Mouse (Mus musculus): Measurements from ENCODE around the gene Ago3. TPM values are rescaled to one million over a fixed set of nuclear protein-coding genes. Genes with fewer than 3 reads are reported as not detected.

Gene Ago3
- polyA plus RNA-seq, 1 experiment, result 20.7 TPM

DNA sequence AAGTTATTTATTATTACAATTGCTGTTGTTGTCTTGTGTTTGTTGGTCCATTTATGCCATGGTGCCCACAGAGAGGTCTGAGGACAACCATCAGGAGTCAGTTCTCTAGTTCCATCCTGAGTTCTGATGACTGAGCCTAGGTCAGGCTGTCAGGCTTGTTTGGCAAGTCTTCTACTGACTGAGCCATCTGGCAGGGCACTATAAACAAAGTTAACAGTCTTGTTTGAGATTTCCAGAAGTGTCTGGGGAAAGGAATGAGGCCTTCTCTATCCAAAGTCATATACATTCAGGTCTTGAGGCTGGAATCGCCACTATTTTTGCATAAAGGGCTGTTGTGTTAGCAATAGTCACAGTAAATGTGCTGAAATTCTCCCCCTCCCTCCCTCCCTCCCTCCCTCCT is 97.6 kb downstream of the Ago3 start:
- no peak overlapping the region for H3K4me3 ChIP-seq (ENCODE audit: low read depth, low read length)
- no peaks in the 10 kb centered on the region for H3K9me3 ChIP-seq (replicated peaks; ENCODE audit: control insufficient read depth, insufficient read depth, low read length, poor library complexity, severe bottlenecking)
- H3K36me3 ChIP-seq (ENCODE audit: control insufficient read depth, insufficient read depth, low read length, poor library complexity, severe bottlenecking), result no peaks in the 10 kb centered on the region
- peaks cover 1% of the 10 kb centered on the region for H3K4me1 ChIP-seq (ENCODE audit: control insufficient read depth, insufficient read depth, low read length)
- no peak overlapping the region for H3K9ac ChIP-seq (ENCODE audit: low read depth, poor library complexity, severe bottlenecking)
- H3K27me3 ChIP-seq (ENCODE audit: control insufficient read depth, insufficient read depth, low read length, poor library complexity, severe bottlenecking), result no peaks in the 10 kb centered on the region
- H3K27ac ChIP-seq (ENCODE audit: insufficient read depth, low read length), result no peak overlapping the region
- TF ChIP-seq CTCF (IDR thresholded peaks at IDR 0.05; ENCODE audit: low read depth, low read length) (no peak), POLR2A (IDR thresholded peaks at IDR 0.05; ENCODE audit: insufficient read depth, low read length) (no peak), EP300 (IDR thresholded peaks at IDR 0.05; ENCODE audit: insufficient read depth, low read depth, low read length) (no peak)

DNA sequence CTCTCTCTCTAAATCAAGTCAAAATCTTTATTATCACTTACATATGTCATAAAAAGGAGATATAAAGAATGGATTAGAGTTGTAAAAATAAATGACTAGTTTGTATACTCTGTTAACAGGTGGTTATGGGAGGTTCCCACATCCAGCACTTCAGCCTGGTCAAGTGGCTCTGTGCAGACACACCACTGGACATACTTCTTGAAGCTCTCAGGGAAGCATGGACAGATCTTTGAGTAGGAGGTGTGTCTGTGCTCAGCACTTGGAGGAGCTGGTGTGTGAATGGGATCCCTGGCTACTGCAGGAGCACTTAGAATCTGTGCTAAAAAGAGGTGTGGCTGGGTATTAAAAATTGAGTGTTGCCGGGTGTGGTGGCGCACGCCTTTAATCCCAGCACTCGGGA is 99.1 kb downstream of the Ago3 start:
- Histone ChIP-seq H3K9ac (ENCODE audit: low read depth, poor library complexity, severe bottlenecking) (no peak overlapping the region), H3K4me3 (ENCODE audit: low read depth, low read length) (no peak overlapping the region), H3K36me3 (ENCODE audit: control insufficient read depth, insufficient read depth, low read length, poor library complexity, severe bottlenecking) (no peaks in the 10 kb centered on the region), H3K27ac (ENCODE audit: insufficient read depth, low read length) (no peak overlapping the region), H3K4me1 (ENCODE audit: control insufficient read depth, insufficient read depth, low read length) (peaks cover 2% of the 10 kb centered on the region), H3K9me3 (replicated peaks; ENCODE audit: control insufficient read depth, insufficient read depth, low read length, poor library complexity, severe bottlenecking) (no peaks in the 10 kb centered on the region), H3K27me3 (ENCODE audit: control insufficient read depth, insufficient read depth, low read length, poor library complexity, severe bottlenecking) (no peaks in the 10 kb centered on the region)
- no peak for TF ChIP-seq CTCF (IDR thresholded peaks at IDR 0.05; ENCODE audit: low read depth, low read length)
- no peak for TF ChIP-seq POLR2A (IDR thresholded peaks at IDR 0.05; ENCODE audit: insufficient read depth, low read length)
- TF ChIP-seq EP300 (IDR thresholded peaks at IDR 0.05; ENCODE audit: insufficient read depth, low read depth, low read length), result no peak

DNA sequence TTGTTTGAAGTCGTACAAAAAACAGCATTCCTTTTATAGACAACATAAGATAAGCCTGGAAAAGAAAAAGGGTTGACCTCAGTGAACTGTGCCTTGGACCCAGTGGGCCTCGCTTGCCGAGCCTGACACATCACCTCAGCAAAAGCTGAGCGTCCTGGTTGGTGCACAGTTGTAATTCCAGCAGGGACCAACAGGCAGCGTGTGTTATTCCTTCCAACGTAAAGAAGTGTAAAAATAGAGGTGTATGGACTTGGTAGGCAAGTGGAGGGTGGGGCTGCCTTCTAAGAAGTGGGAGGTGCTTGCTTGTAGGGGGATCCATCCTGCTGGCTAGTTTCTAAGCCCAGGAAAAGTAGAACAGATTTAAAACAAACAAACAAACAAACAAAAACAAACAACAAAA is 103.3 kb downstream of the Ago3 start:
- Histone ChIP-seq H3K36me3 (ENCODE audit: control insufficient read depth, insufficient read depth, low read length, poor library complexity, severe bottlenecking) (no peaks in the 10 kb centered on the region), H3K9me3 (replicated peaks; ENCODE audit: control insufficient read depth, insufficient read depth, low read length, poor library complexity, severe bottlenecking) (no peaks in the 10 kb centered on the region), H3K4me3 (ENCODE audit: low read depth, low read length) (no peak overlapping the region), H3K27me3 (ENCODE audit: control insufficient read depth, insufficient read depth, low read length, poor library complexity, severe bottlenecking) (no peaks in the 10 kb centered on the region), H3K9ac (ENCODE audit: low read depth, poor library complexity, severe bottlenecking) (no peak overlapping the region), H3K4me1 (ENCODE audit: control insufficient read depth, insufficient read depth, low read length) (peaks cover 5% of the 10 kb centered on the region), H3K27ac (ENCODE audit: insufficient read depth, low read length) (no peak overlapping the region)
- no peak for TF ChIP-seq POLR2A (IDR thresholded peaks at IDR 0.05; ENCODE audit: insufficient read depth, low read length)
- TF ChIP-seq EP300 (IDR thresholded peaks at IDR 0.05; ENCODE audit: insufficient read depth, low read depth, low read length), result no peak
- no peak for TF ChIP-seq CTCF (IDR thresholded peaks at IDR 0.05; ENCODE audit: low read depth, low read length)

DNA sequence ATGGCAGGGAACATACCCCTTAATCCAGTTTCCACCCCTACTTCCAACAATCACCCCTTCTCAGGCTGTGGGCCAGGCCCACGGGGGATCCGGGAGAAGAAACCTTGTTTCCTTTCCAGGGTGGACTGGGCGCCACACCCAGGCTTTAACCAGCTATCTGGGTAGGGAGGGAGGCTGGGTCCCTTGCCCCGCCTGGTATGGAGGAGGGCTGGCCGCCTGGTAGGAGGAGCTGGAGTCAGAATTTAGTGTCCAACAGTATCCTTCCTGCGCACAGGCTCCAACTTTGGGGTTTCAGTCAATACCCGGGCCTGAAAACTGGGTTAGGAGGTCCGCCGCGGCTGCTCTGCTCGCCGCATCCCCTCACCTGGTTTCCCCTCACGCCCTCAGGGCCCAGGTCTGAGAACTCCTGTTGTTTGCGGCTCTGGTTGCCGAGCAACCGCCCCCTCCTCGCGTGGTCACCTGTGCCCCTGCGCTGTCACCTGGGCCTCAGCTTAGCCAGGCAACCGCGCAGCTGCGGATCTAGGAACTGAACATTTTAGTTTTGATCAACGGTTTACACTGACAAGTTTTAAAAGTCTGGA is 104.0 kb downstream of the Ago3 start, which contains the start of gene Tekt2:
Gene Tekt2 (minus strand): TSS at position 408 of the 581 bp plus-strand sequence.
- TF ChIP-seq POLR2A (IDR thresholded peaks at IDR 0.05; ENCODE audit: insufficient read depth, low read length) (no peak), EP300 (IDR thresholded peaks at IDR 0.05; ENCODE audit: insufficient read depth, low read depth, low read length) (no peak), CTCF (IDR thresholded peaks at IDR 0.05; ENCODE audit: low read depth, low read length) (no peak)
- peak within 1 kb of the TSS; percentile 29 for H3K4me3 ChIP-seq (ENCODE audit: low read depth, low read length)
- no peaks in the 10 kb centered on the region for H3K9me3 ChIP-seq (replicated peaks; ENCODE audit: control insufficient read depth, insufficient read depth, low read length, poor library complexity, severe bottlenecking)
- H3K4me1 ChIP-seq (ENCODE audit: control insufficient read depth, insufficient read depth, low read length), result peaks cover 5% of the 10 kb centered on the region
- no peak within 1 kb of the TSS for H3K27ac ChIP-seq (ENCODE audit: insufficient read depth, low read length)
- H3K36me3 ChIP-seq (ENCODE audit: control insufficient read depth, insufficient read depth, low read length, poor library complexity, severe bottlenecking), result no peaks in the 10 kb centered on the region
- H3K9ac ChIP-seq (ENCODE audit: low read depth, poor library complexity, severe bottlenecking), result 0 out of 2 replicates have a peak within 1 kb of the TSS, but pooled peaks have one; percentile 1
- no peaks in the 10 kb centered on the region for H3K27me3 ChIP-seq (ENCODE audit: control insufficient read depth, insufficient read depth, low read length, poor library complexity, severe bottlenecking)

DNA sequence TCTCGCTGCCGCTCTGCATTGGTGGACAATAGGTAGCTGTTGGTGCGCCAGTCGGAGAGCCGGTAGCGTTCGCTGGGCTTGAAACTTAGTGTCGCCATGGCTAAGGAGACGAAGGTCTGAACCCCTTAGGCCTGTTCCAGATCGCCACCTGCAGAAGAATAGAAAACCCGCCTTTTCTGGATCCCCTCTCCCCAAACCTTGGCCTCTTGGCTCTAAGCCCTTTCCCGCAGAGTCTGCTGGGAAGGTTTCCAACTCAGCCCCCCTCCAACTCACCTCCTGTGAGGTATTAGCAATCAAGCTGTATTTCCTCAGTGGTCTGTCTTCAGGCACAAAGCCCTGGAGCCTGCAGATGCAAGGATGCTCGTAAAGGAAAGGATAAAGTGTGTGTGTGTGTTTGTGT is 104.5 kb downstream of the Ago3 start:
- Histone ChIP-seq H3K9me3 (replicated peaks; ENCODE audit: control insufficient read depth, insufficient read depth, low read length, poor library complexity, severe bottlenecking) (no peaks in the 10 kb centered on the region), H3K4me1 (ENCODE audit: control insufficient read depth, insufficient read depth, low read length) (peaks cover 5% of the 10 kb centered on the region), H3K27ac (ENCODE audit: insufficient read depth, low read length) (no peak overlapping the region), H3K4me3 (ENCODE audit: low read depth, low read length) (peak overlapping the region; percentile 29), H3K27me3 (ENCODE audit: control insufficient read depth, insufficient read depth, low read length, poor library complexity, severe bottlenecking) (no peaks in the 10 kb centered on the region), H3K9ac (ENCODE audit: low read depth, poor library complexity, severe bottlenecking) (0 out of 2 replicates have a peak overlapping the region, but pooled peaks have one; percentile 1), H3K36me3 (ENCODE audit: control insufficient read depth, insufficient read depth, low read length, poor library complexity, severe bottlenecking) (no peaks in the 10 kb centered on the region)
- TF ChIP-seq CTCF (IDR thresholded peaks at IDR 0.05; ENCODE audit: low read depth, low read length), result no peak
- no peak for TF ChIP-seq POLR2A (IDR thresholded peaks at IDR 0.05; ENCODE audit: insufficient read depth, low read length)
- TF ChIP-seq EP300 (IDR thresholded peaks at IDR 0.05; ENCODE audit: insufficient read depth, low read depth, low read length), result no peak

DNA sequence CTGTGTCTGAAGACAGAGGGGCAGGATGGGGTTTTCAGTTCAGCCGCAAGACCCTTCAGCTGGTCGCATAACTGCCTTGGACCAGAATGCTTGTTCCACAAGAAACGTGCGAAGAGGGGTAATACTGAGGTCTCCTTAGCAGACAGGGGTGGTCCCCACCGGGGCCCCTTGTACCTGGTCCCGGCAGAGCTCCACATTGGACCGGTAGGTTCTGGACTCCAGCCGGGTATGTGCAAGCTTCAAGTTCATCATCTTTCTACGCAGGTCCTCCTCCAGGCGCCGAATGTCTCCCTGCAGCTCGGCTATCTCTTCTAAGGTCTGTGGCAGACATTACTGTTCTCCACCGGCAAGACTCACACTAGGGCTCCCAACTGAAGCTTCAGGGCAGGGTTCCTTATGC is 106.7 kb downstream of the Ago3 start:
- no peak overlapping the region for H3K4me3 ChIP-seq (ENCODE audit: low read depth, low read length)
- peaks cover 5% of the 10 kb centered on the region for H3K4me1 ChIP-seq (ENCODE audit: control insufficient read depth, insufficient read depth, low read length)
- no peak for TF ChIP-seq POLR2A (IDR thresholded peaks at IDR 0.05; ENCODE audit: insufficient read depth, low read length)
- TF ChIP-seq CTCF (IDR thresholded peaks at IDR 0.05; ENCODE audit: low read depth, low read length), result no peak
- TF ChIP-seq EP300 (IDR thresholded peaks at IDR 0.05; ENCODE audit: insufficient read depth, low read depth, low read length), result no peak
- no peak overlapping the region for H3K9ac ChIP-seq (ENCODE audit: low read depth, poor library complexity, severe bottlenecking)
- no peaks in the 10 kb centered on the region for H3K9me3 ChIP-seq (replicated peaks; ENCODE audit: control insufficient read depth, insufficient read depth, low read length, poor library complexity, severe bottlenecking)
- H3K36me3 ChIP-seq (ENCODE audit: control insufficient read depth, insufficient read depth, low read length, poor library complexity, severe bottlenecking), result peaks cover 8% of the 10 kb centered on the region
- no peaks in the 10 kb centered on the region for H3K27me3 ChIP-seq (ENCODE audit: control insufficient read depth, insufficient read depth, low read length, poor library complexity, severe bottlenecking)
- H3K27ac ChIP-seq (ENCODE audit: insufficient read depth, low read length), result no peak overlapping the region
